Mouse (Mus musculus): ENCODE measurements at regions not wholly inside any gene's neighbourhood (a gene's known extent, or its start where the extent isn't known, plus 50 kb on each side); places are given as distances from the start of the nearest gene placed in this dataset.
"Not testable (repeated sequence)": the region's sequence is repeated elsewhere in the genome, so short reads cannot be mapped to it uniquely, and the experiment has no call there.

GRCm38 (mm10) chr16:65629186-65629585 is 66.7 kb upstream of the Chmp2b start:
- ATAC-seq (replicated peaks; ENCODE audit: low FRiP score, low TSS enrichment, poor library complexity, severe bottlenecking), result peak; percentile 91

- ATAC-seq (replicated peaks; ENCODE audit: low FRiP score, low TSS enrichment, poor library complexity, severe bottlenecking), result 0 out of 2 replicates have a peak, but pooled peaks have one; percentile 45
Observed at GRCm38 (mm10) chr16:65631680-65632079, 69.2 kb upstream of the Chmp2b start.

- not testable (repeated sequence) for ATAC-seq (replicated peaks; ENCODE audit: low FRiP score, low TSS enrichment, poor library complexity, severe bottlenecking)
Observed at GRCm38 (mm10) chr16:65646741-65647140, 84.2 kb upstream of the Chmp2b start.

- ATAC-seq (replicated peaks; ENCODE audit: low FRiP score, low TSS enrichment, poor library complexity, severe bottlenecking), result no peak
Observed at GRCm38 (mm10) chr16:65649061-65649460, 86.5 kb upstream of the Chmp2b start.

- no peak for ATAC-seq (replicated peaks; ENCODE audit: low FRiP score, low TSS enrichment, poor library complexity, severe bottlenecking)
Observed at GRCm38 (mm10) chr16:65655490-65655889, 93.0 kb upstream of the Chmp2b start.

- ATAC-seq (replicated peaks; ENCODE audit: low FRiP score, low TSS enrichment, poor library complexity, severe bottlenecking), result no peak
Observed at GRCm38 (mm10) chr16:65657829-65658228, 95.3 kb upstream of the Chmp2b start.

GRCm38 (mm10) chr16:65664787-65665186 is 102.3 kb upstream of the Chmp2b start:
- ATAC-seq (replicated peaks; ENCODE audit: low FRiP score, low TSS enrichment, poor library complexity, severe bottlenecking), result peak; percentile 91

GRCm38 (mm10) chr16:65672116-65672515 is 109.6 kb upstream of the Chmp2b start:
- no peak for ATAC-seq (replicated peaks; ENCODE audit: low FRiP score, low TSS enrichment, poor library complexity, severe bottlenecking)

GRCm38 (mm10) chr16:65683089-65683488 is 120.6 kb upstream of the Chmp2b start:
- ATAC-seq (replicated peaks; ENCODE audit: low FRiP score, low TSS enrichment, poor library complexity, severe bottlenecking), result no peak

- ATAC-seq (replicated peaks; ENCODE audit: low FRiP score, low TSS enrichment, poor library complexity, severe bottlenecking), result no peak
Observed at GRCm38 (mm10) chr16:65683703-65684320, 121.3 kb upstream of the Chmp2b start.

- no peak for ATAC-seq (replicated peaks; ENCODE audit: low FRiP score, low TSS enrichment, poor library complexity, severe bottlenecking)
Observed at GRCm38 (mm10) chr16:65693626-65694025, 121.4 kb upstream of the Vgll3 start.

GRCm38 (mm10) chr16:65715631-65716030 is 99.4 kb upstream of the Vgll3 start:
- no peak for ATAC-seq (replicated peaks; ENCODE audit: low FRiP score, low TSS enrichment, poor library complexity, severe bottlenecking)

- no peak for ATAC-seq (replicated peaks; ENCODE audit: low FRiP score, low TSS enrichment, poor library complexity, severe bottlenecking)
Observed at GRCm38 (mm10) chr16:65718791-65719472, 96.1 kb upstream of the Vgll3 start.

- no peak for ATAC-seq (replicated peaks; ENCODE audit: low FRiP score, low TSS enrichment, poor library complexity, severe bottlenecking)
Observed at GRCm38 (mm10) chr16:65720953-65721352, 94.1 kb upstream of the Vgll3 start.

- no peak for ATAC-seq (replicated peaks; ENCODE audit: low FRiP score, low TSS enrichment, poor library complexity, severe bottlenecking)
Observed at GRCm38 (mm10) chr16:65725559-65726269, 89.3 kb upstream of the Vgll3 start.

GRCm38 (mm10) chr16:65726289-65726688 is 88.8 kb upstream of the Vgll3 start:
- ATAC-seq (replicated peaks; ENCODE audit: low FRiP score, low TSS enrichment, poor library complexity, severe bottlenecking), result no peak

GRCm38 (mm10) chr16:65729322-65729721 is 85.7 kb upstream of the Vgll3 start:
- no peak for ATAC-seq (replicated peaks; ENCODE audit: low FRiP score, low TSS enrichment, poor library complexity, severe bottlenecking)

- no peak for ATAC-seq (replicated peaks; ENCODE audit: low FRiP score, low TSS enrichment, poor library complexity, severe bottlenecking)
Observed at GRCm38 (mm10) chr16:65739652-65740051, 75.4 kb upstream of the Vgll3 start.

- no peak for ATAC-seq (replicated peaks; ENCODE audit: low FRiP score, low TSS enrichment, poor library complexity, severe bottlenecking)
Observed at GRCm38 (mm10) chr16:65742951-65743350, 72.1 kb upstream of the Vgll3 start.

GRCm38 (mm10) chr16:65755667-65756066 is 59.4 kb upstream of the Vgll3 start:
- no peak for ATAC-seq (replicated peaks; ENCODE audit: low FRiP score, low TSS enrichment, poor library complexity, severe bottlenecking)
